Mouse (Mus musculus) layer of hippocampus, adult 2 months (tissue): ENCODE measurements around the gene Tsnax. TPM values are rescaled to one million over a fixed set of nuclear protein-coding genes. Genes with fewer than 3 reads are reported as not detected.

Source experiments
- DNase-seq, 2 experiments: peaks; one replicate each; pipeline ENCODE4 v3.0.0; 2022; ENCODE audit warnings: low spot score in 2 of 2
- H3K27ac ChIP-seq: fragments of 200-600 bp; 2 replicates; pipeline ENCODE4 v1.8.1; 2022
- H3K4me3 ChIP-seq: fragments of 200-600 bp; 2 replicates; pipeline ENCODE4 v1.8.1; 2022; ENCODE audit warnings: mild to moderate bottlenecking
- CTCF ChIP-seq: fragments of 200-600 bp; conservative IDR thresholded peaks from 2 replicates; pipeline ENCODE4 v1.8.1; 2022; ENCODE audit warnings: antibody characterized with exemption, mild to moderate bottlenecking, moderate library complexity
- total RNA-seq, 2 experiments: library from RNA; stranded (reverse); gene quantifications; 2 replicates each; pipeline ENCODE4 v1.2.3; 2021

The Tsnax gene
- total RNA-seq, 2 experiments from 2014 or later = 150 to 154 TPM

DNA sequence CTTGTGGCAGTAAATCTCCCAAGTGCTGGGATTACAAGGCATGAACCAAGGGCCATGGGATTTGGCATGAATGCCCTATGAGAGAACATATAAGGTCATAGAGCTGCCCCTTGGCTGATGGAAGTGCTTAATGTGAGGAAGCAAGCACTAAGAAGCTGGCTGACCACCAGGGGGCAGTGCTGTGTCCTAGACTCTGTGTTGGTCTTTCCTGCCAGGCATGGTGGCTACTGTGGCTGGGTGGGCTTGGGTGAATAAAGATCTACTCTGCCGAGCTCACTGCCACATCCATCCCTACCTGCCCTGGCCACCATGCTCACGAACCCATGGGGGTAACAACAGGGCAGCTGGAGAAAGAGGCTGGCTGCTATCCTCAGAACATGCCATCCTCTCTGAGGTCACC is 39.2 kb downstream of the Tsnax start:
- TF ChIP-seq CTCF = peak; percentile 89
- DNase-seq = peak in 1 of 2 experiments; percentile 79
- Histone ChIP-seq H3K4me3 (no peak overlapping the region), H3K27ac (no peak overlapping the region)

DNA sequence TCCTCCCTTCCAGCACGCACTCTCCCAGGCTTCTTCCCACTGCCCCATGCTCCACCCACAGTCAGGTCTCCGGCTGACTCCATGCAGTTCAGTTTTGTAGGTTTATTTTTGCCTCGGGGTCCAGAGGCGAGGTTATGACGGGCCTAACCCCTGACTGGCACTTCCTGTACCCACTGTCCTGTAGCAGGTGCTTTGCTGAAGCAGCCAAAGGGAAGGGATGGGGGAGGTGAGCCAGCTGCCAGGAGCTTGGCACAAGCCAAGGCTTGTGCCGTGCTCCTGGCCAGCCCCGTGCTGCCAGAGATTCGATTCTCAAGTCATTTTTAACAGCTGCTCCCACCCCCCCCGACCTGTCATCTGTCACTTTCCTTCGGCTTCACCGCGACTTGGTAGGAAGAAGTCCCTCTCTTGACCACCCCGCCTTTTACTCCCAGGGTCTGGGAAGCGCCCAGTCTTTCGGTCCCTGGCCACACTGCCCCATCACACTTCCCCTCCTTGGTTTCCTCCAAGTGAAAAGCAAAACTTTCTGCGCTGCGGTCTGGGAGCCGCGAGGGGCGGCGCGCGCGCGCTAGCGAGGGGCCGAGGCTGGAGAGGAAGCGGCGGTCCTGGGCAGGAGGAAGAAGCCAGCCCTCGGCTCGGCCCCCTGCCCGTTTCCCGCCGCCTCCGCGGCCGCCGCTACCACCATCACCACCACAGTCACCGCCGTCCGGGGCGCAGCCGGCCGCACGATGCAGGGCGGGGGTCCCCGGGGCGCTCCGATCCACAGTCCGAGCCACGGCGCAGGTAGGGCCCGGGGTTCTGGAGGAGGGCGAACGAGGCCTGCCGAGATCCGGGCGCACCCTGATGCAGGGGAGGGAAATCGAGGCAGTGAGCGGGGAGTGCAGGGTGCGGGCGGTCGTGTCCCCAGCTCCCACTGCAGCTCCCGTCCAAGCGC is 41.0 kb downstream of the Tsnax start, which contains the start of gene Disc1:
TSS of gene Disc1 (plus strand) at position 691 of the 931 bp plus-strand sequence.
- DNase-seq = peak in 1 of 2 experiments; percentile 40
- TF ChIP-seq CTCF = no peak; the same call in 1 of the 2 replicates
- Histone ChIP-seq H3K27ac (peak within 1 kb of the TSS; percentile 95), H3K4me3 (peak within 1 kb of the TSS; percentile 87)

DNA sequence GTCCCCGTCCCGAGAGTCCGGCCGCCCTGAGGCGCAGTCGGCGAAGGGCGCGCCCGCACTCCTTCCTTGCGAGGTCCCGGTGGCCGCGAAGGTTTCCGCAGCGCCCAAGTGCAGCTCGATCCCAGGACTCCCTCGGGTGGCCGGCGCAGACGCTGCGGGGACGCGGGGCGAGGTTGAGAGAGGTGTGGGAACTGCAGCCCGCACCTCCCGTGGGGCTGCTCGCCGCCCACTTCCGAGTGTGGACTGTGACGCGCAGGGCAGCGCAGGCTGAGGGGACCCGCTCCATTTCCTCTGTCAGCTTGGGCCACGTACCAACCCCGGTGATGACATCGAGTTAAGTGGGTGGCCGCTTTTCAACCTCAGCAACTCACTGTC is 41.6 kb downstream of the Tsnax start:
- peak; percentile 48 for DNase-seq
- H3K27ac ChIP-seq = peak overlapping the region; percentile 95
- peak; percentile 18; the same call in 1 of the 2 replicates for TF ChIP-seq CTCF
- H3K4me3 ChIP-seq = peak overlapping the region; percentile 87

DNA sequence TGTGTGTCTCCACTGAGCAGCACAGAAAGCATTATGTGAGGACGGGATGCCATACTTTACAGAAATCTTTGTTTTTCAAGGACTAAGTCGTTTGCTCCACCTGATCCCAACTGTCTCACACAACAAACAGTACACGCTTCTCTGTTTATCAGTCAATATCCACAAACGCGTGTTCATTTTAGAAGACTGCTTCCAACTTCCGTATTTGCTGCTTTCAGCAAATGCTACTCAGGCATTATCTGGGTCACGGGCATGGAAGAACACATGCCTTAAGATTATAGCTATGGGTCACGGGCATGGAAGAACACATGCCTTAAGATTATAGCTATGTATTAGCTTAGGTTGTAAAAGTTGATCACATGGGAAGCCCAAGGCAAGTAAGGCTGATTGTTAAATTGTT is 48.1 kb downstream of the Tsnax start:
- no peak overlapping the region for H3K4me3 ChIP-seq
- H3K27ac ChIP-seq = no peak overlapping the region
- TF ChIP-seq CTCF = no peak
- no peak for DNase-seq

DNA sequence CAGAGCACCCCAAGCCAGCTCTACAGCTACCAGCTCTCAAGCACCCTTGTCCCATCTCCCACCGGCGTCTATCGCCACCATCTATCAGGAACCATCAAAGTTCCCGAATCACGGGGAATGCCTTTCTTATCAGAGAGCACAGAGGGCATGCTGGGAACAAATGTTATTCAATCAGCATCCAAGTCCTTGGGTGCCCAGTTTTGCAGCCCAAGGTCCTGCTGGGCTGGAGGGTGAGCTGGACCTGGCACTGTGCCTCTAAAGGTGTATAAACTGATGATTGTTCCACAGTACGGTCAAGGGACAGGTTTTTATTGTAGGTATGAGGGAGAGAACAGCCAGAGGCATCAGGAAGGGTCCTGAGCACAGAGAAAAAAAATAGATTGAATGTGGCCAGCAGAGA is 52.8 kb downstream of the Tsnax start:
- no peak for DNase-seq
- TF ChIP-seq CTCF = no peak
- Histone ChIP-seq H3K4me3 (no peak overlapping the region), H3K27ac (peak overlapping the region; percentile 39; the same call in 1 of the 2 replicates)

DNA sequence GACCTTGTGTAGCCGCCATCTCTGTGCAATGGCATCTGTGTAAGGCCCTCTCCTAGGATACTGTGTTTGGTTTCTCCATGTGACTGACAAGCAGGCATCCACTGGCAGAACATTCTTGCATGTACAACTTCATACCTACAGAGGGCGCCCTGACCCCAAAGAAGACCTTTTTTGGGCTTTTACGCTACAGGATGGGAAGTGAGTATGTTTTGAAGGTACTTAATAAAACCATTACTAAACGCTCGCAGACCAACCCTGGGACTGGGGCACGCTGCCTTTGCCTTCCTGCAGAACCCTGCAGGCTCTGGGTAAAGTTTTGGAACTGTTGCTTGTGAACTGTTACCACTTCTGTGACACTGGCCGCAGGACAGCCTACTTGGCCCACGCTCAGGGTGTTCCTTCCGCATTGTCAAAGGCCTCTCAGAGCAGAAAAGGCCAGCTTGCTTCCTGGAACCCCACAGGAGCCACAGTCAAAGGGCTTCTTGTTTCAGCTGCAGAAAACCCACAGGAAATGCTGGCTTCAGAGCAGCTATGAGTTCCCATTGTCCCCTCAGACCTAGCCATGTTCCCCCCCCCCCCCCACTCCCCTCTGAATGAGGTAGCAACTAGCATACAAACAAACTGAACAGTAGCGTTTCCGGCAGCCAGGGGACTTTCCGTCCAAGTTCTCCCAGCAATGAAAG is 54.3 kb downstream of the Tsnax start:
- peak; percentile 85 for TF ChIP-seq CTCF
- Histone ChIP-seq H3K4me3 (no peak overlapping the region), H3K27ac (peak overlapping the region; percentile 97)
- DNase-seq = peak; percentile 66 to 78

DNA sequence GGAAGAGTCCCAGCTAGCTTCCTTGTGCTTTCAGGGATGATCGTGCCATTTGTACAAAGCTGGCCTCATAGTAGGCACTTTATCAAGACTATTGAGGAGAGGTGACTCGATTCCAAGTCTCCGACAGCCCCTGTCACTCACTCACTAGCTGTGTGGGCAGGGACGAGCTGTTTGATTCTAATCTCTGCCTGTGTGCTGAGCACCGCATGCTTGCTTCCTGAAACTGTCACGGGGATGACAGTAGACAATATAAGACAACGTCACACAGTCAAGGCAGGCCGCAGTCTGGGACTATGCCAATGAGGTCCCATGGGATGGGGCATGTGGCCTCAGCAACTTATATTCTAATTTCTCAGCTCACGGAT is 54.8 kb downstream of the Tsnax start:
- TF ChIP-seq CTCF = no peak
- Histone ChIP-seq H3K4me3 (no peak overlapping the region), H3K27ac (peak overlapping the region; percentile 97)
- no peak for DNase-seq

DNA sequence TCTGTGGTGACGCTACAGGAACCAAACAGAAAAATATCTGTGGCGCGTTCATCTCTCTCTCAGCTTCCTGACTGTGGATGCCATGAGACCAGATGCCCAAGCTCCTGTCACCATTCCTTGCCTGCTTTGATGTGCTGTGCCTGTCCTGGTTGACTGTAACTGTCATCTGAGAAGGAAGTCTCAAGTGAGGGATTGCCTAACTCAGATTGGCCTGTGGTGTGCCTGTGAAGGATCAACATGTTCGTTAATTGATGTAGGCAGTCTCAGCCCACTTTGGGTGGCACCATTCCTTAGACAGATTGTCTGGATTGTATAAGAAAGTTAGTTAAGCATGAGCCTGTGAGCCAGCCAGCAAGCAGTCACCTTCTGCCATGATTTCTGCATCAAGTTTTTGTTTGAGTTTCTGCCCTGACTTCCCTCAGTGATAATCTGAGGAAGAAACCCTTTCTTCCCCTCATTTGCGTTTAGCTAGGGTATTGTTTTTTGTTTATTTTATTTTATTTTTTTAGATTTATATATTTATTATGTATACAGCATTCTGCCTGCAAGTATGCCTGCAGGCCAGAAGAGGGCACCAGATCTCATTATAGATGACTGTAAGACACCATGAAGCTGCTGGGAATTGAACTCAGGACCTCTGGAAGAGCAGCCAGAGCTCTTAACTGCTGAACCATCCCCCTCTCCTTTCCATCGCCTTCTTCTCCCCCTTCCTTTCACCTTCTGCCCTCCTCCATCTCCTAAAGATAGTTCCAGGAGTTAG is 55.5 kb downstream of the Tsnax start:
- Histone ChIP-seq H3K27ac (peak overlapping the region; percentile 97), H3K4me3 (no peak overlapping the region)
- TF ChIP-seq CTCF = peak; percentile 68
- DNase-seq = no peak

DNA sequence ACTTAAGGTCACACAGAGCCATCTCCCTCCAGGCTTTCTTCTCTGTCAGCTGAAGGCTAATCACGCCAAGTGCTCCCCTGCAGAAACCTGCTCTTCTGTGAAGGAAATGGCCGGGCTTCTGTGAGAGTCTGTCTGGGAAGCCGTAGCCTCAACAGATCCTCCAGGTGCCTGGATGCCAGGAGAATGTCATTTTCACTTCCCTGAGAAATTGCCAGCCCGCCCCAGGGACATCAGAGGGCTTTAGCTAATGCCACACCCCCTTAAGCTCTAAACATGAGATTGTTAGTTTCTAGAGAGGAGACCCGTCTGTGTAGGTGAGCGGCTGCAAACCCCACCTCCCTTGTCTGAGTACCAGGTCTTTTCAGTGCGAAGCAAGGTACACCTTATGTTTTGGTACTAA is 56.5 kb downstream of the Tsnax start:
- peak overlapping the region; percentile 97 for H3K27ac ChIP-seq

DNA sequence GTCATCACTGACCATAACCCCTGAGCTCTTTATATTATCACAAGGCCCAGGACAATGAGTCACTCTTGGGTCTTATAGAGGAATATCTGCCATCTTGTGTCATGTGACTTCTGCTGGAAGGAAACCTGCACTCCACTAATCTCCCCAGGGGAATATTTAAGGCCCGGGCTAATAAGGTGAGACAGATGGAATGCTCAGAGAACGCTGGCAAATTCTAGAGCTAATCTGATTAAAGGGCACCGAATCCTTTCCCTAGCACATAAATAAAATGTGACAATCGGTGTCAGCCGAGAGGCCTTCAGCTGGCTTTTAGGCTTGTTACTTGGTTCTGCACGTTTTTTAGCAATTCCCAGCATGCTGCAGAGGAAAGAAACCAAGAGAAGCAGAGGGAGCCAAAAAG is 56.9 kb downstream of the Tsnax start:
- DNase-seq = no peak
- H3K27ac ChIP-seq = peak overlapping the region; percentile 97
- no peak overlapping the region for H3K4me3 ChIP-seq
- no peak for TF ChIP-seq CTCF

More for the DNA sequence above, 56.5 kb downstream of the Tsnax start:
- TF ChIP-seq CTCF = no peak
- DNase-seq = no peak
- H3K4me3 ChIP-seq = no peak overlapping the region

DNA sequence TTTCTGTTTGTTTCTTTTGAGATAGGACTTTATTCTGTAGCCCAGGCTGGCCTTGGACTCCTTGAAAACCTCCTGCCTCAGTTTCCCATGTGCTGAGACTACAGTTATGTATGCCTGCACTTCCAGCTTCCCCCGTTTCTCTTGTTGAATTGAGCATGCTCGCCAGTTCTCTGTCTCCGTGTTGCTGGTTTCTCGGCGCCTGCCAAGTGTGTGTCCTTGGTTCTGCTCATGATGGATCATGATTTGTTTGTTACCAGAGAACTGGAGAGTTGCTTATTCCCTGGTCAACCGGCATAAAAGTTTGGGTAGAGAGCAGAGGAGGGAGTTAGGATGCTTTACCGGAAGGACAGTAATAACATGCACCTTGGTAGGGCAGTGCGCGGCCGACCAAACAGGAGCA is 61.3 kb downstream of the Tsnax start:
- H3K4me3 ChIP-seq = no peak overlapping the region
- DNase-seq = no peak
- TF ChIP-seq CTCF = no peak
- H3K27ac ChIP-seq = peak overlapping the region; percentile 1; the same call in 1 of the 2 replicates

DNA sequence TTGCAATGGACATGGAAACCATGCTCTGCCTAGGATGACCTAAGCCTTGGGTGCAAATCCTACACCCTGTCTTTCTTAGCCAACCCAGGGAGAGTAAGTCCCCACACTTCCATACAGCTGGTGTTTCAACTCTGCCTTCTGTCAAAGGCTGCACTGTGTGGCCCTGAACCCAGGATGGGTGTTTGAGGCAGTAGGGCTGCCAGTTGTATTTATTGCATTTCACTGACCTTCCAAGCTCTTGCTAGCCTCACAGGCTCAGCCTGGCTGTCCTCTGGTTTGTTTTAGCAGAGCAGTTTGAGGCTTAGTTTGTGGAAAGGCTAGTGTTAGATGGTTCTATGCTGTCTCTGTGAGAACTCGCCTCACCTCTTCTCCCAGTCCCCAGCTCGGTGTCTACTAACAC is 61.8 kb downstream of the Tsnax start:
- DNase-seq = no peak
- H3K4me3 ChIP-seq = no peak overlapping the region
- peak overlapping the region; percentile 1; the same call in 1 of the 2 replicates for H3K27ac ChIP-seq
- TF ChIP-seq CTCF = no peak

DNA sequence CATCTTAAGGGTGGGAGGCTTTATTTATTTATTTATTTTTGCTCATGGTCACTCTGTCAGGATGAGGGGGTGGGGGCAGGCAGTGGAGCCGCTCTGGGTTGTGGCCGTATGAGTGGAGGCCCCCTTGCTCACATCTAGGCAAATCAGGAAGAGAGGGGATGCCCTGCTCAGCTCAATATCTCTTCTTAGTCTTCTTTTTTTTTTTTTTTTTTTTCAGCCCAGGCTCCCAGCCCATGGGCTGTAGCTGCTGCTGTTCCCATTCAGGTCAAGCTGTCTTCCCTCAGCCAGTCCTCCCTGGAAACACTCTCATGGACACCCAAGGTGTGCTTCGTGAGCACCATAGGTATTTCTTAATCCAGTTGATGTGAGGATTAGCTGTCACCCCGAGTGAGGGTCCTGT is 62.6 kb downstream of the Tsnax start:
- no peak overlapping the region for H3K27ac ChIP-seq
- DNase-seq = no peak
- TF ChIP-seq CTCF = no peak
- no peak overlapping the region for H3K4me3 ChIP-seq
